Mouse (Mus musculus) megakaryocyte, adult 5-6 weeks (primary cell): ENCODE results near the gene Spns1. TPM values are rescaled to one million over a fixed set of nuclear protein-coding genes. Genes with fewer than 3 reads are reported as not detected.

ENCODE experiments used
- ATAC-seq: 2 replicates; pipeline ENCODE4 v1.8.0; 2016; ENCODE audit warnings: mild to moderate bottlenecking, inconsistent platforms; ENCODE audit not compliant: poor library complexity, severe bottlenecking
- total RNA-seq, 2 experiments: library from RNA; stranded (forward) in 1 of 2; stranded (reverse) in 1 of 2; fragments of 153-499, 151-499 nt in 1 of 2; fragments of 221-1000, 200-1000 nt in 1 of 2; gene quantifications; 2 replicates each; pipeline versions ENCODE4 v1.2.3 to v1.2.4; 2015 to 2017

The Spns1 gene
- total RNA-seq, 2 experiments from 2014 or later = 10.6 to 11.5 TPM

DNA sequence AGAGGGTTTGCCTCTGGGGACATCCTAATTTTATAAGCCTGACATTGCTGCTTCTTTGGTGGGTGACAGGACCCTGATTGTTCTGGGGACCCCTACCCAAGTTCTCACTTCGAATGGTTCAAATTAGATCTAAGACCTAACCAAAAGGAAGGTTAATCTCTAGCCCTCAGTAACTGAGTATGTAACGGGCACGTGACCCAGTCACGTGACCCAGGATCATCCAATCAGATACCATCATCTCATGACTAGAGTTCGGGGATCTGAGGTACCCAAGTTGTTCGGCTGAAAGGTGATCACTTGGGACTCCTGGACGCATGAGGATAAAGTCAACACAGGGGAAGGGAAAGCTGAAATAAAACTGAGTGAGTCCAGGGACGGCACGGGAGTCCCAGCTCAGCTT is 4.2 kb downstream of the Spns1 start:
- ATAC-seq = no peak

DNA sequence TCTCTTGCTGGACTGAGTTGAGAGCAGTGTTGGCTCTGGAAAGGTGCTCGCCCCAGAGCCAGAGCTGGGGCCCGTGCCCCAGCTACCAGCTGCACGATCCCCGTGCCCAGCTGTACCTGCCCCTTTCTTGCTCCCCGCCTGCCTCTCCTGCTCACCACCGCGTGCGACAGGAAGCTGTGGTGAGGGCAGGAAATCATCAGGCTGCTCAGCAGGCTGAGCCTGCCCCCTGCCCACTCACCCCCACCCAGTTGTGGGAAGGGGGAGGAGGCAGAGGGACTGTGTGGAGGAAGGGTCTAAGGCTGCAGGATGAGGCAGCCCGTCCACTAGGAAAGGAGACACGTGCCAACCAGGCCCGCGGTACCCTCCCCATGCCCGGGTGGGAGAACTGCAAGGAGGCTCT is 7.9 kb downstream of the Spns1 start, which contains the start of gene Lat:
Gene Lat (minus strand): TSS at position 178 of the 400 bp plus-strand sequence.
- peak; percentile 91 for ATAC-seq

DNA sequence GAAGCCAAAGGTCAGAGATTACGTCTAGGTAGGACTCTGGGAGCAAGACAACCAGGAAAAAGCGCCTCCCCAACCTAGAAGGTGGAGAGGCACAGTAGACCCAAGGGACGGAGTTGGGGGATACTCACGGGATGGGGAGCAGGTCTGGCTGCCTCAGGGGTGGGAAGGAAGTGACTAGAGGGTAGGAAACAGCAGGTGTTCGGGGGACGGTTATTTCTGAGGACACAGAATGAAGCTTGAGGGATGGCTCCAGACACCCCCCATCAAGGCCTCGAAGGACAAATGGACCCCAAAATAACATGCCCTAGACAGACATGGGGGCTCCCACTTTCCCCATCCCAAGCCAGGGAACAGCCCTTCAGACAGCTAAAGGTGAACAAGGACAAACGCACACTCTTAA is 8.9 kb downstream of the Spns1 start:
- no peak for ATAC-seq

DNA sequence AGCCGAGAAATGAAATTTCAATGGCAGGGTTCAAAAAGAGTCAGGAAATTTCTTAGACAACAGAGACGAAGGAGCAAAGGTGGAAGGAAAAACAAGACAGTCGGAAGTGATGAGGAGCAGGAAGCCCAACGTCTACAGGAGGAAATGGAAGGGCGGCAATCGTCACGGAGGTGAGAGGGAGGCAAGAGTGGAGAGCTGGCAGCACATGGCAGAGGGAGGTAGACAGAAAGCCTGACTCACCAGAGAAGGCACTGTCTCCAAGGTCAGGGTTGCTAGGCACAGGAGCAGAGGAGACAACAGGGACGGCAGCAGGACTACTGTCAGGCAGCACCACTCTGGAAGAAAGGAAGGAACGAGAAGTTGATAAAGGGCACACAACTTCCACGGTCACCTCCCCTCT is 9.6 kb downstream of the Spns1 start:
- no peak for ATAC-seq

DNA sequence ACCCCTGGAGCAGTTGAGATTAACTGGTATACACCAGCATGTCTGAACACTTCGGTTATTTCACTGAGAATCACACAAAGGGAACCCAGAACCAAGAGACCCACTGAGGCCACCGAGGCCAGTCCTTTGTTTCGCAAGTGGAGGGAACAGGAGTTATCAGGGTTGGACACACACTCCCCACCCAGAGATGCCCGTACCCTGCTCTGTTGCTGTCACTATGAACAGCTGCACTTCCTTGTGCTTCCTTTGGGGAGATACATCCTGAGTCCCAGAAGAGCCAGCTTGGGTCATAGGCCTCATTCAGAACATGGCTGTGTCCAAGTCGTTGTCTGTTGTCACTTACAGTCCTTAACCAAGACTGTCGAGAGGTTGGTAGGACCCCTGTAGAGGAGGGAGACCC is 14.2 kb downstream of the Spns1 start:
- ATAC-seq = no peak

DNA sequence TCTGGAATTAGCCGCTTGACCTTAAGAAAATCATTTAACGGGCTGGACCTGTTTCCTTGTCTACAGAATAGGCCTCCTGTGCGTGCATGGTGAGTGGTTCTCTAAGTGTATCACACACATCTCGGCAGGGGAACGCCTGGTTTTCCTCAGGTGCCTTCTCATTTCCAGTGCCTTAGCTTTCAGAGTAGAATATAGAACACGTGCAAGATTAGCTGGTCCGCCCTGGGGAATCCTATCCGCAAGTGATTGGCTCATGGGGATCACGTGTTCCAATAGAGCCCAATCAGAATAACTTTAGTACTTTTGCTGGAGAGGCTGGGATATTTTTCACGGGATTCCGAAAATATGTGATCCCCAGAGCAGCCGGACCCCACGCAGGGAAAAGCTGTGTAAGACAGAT is 18.2 kb downstream of the Spns1 start:
- ATAC-seq = no peak

DNA sequence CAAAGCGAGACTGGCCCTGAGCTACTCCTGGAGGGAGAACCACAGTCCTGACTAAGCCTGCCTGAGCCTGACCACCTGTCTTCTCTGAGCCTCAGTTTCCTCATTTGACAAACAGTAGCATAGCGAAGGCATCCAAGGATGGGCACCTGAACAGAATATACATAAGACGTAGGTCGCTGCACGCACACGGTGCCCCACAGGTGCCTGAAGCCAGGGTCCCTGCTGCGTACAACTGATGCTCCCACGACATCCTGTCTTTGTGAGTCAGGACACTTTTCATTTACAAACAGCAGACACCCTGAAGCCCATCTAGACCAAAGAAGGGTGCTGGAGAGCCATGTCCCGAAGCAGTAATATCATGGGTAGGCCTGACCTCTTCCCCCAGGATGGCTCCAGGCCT is 18.8 kb downstream of the Spns1 start:
- no peak for ATAC-seq

DNA sequence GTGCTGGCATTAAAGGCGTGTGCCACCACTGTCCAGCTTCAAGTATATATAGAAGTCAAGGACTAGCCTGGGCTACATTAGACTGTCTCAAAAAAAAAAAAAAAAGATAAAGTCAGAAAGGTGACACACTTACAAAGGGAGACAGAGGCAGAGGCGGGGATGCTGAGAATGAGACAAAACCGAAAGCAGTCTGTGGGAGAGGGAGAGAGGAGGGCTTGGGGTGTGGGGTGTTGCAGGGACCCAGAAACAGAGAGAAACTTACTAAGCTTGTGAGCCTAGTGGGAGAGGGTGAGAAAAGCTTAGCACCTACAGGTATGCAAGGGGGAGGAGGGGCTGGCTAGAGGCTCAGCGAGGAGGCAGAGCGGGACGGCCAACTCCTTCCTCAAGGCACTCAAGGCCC is 19.4 kb downstream of the Spns1 start:
- no peak for ATAC-seq

DNA sequence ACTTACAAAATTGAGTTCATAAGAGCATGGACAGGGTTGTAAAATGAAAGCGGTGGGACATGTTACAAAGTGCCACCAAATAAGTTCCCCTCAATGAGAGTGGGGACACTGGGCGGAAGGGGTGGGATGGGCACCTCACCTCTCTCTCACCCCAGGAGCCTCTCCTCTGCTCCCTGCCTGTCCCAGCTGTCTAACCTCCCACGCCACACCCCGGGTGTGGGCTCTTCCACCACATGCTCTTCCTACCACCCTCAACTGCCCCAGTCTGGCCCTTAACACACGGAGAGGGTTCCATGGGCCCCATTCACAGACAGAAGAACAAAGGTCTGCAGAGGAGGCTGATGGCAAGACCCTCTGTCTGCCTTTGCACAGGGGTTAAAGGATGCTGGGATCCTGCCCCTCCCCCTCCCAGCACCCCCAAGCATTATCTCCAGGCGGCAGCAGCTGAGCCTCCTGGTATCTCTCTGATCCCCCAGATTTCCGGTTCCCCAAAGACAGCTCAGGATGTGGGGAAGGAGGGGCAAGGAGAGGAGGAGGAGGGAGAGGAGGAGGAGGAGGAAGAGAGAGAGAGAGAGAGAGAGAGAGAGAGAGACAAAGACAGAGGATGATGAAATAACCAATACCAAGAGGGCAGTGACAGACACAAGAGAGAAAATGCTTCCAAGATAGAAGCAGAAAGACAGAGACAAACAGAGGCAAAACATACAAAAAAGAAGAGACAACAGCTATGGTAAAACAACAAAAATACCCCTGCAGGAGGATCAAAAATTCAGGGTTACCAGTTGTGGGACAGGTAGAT is 20.3 kb downstream of the Spns1 start:
- peak; percentile 49; the same call in 1 of the 2 replicates for ATAC-seq

DNA sequence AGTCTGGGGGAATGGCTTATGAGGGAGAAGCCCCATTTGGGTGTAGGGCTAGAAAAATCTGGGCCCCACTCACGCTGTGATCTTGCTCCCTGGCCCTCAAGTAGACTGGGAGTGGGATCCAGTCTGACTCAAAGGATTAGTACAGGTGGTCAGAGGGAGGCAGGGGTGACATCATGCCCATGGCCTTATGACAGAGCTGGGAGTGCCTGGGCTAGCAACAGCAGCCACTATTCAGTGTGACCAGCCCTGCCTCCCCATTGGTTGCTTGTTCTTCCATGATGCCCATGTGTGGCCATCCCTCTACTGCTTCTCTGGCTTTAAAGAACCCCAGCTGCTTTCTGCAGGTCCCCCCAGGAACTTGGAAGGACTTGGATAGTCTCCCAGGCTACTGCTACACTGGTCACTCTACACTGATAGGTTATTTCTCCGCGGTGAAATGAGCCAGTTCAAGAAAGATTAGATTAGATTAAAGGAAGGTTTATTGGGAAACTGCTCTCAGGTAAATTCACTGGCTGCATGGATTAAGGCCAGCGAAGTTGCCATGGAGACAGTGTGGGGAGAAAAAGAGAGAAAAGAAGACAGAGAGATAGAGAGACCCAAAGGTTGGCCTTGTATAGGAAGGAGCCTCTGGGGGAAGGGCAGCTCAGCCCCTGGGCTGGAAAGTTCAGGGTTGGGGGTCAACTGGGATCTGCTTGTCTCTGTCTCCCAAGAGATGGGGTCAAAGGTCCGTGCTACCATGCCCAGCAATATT is 21.2 kb downstream of the Spns1 start:
- ATAC-seq = no peak

DNA sequence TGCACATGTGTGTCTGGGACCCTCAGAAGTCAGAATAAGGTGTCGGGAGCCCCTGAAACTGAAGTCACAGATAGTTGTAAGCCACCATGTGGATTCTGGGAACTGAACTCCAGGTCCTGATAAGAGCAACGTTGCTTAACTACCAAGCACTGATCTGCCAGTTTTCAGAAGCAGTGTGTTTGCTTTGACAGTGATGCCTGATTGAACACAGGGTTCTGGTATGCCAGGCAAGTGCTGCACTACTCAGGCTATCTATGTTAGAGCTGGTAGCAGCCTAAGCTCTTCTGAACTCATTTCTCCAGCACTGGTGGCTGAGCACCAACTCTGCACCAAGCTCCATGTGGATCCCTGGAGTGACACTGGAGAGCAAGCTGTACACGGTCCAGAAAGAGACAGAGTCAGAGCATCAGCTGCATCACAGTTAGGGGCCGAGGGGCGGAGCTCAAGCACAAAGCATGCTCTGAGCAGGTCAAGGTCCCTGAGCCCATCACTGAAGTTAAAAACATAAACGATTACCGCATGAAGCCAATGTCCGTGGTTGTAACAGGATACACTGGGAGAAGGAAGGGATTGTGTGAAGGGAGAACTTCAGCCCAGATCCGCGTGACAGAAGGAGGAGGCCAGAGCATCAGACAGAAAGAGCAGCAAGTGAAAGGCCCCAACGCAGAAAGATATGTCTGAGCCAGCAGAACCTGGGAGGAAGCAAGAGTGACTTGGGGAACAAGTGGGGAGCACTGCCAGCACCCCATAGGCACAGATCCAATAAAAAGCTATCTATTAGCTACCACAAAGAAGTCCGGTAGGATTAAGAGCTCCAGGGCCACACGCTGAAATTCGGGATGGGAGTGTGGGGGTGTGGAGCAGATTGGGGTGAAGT is 22.3 kb downstream of the Spns1 start:
- ATAC-seq = no peak

DNA sequence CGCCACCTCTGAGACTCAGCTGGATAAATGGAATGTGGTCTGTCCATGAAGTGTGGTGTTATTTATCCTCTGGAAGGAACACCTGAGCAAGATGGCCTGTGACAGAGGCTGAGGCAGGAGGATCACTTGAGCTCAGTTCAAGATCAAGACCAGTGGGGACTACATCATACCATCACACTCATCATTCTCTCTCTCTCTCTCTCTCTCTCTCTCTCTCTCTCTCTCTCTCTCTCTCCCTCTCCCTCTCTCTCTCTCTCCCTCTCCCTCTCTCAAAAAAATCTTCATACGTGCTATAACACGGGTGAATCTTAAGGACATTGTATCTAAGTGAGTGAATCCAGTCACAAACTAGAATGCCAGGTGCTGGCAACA is 23.3 kb downstream of the Spns1 start:
- no peak for ATAC-seq

DNA sequence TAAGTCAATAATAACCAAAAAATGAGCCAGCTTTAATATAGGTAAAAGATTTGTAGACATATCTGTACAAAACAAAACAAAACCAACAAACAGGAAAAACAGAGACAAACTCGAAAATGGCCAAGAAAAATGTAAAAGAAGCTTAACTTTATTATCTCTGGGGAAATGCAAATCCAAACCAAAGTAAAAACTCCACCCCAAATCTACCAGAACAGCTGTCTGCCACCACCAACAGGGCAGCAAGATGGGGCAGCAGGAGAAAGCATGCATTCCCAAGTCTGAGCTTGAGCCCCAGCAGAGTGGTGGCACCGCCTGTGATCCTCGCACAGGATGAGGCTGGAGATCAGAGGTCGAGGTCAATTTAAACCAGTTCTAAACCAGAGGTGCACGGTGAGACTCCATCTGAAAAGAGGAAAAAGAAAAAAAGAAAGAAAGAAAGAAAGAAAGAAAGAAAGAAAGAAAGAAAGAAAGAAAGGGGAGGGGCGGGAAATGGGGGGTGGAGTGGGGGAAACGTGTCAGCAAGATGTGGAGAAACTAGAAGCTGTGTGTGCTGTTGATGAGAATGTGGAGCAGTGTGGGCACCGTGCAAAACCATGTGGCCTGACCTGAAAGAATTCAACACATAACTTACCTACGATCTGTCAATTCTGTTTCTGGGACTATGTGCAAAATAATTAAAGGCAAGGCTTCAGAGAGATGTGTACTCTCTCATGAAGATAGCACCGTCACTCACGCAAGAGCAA is 23.8 kb downstream of the Spns1 start:
- ATAC-seq = no peak

DNA sequence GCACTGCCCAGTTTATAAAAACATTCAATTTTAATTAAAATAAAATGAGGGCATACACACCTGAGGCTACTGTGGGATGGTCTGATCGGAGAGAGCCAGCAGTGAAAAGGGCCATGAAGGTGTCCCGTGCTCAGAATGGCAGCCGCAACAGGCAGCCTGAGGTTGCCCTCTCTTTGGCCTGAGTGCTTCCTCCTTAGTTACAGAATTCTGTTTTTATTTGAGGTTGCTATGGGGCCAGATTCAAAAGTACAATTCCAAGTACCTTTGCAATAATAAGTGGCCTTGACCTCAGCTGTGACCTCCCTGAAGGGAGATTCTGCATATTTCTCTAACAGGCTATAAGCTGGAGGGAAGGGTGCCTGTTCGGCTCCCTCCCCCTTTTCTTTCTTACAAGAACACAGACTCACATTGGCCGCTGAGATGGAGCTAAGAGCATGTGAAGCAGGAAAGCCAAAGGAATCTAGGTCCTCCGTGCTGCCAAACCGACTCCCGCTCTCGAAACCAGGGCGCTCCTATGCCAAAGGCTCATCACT is 25.8 kb downstream of the Spns1 start:
- ATAC-seq = no peak

DNA sequence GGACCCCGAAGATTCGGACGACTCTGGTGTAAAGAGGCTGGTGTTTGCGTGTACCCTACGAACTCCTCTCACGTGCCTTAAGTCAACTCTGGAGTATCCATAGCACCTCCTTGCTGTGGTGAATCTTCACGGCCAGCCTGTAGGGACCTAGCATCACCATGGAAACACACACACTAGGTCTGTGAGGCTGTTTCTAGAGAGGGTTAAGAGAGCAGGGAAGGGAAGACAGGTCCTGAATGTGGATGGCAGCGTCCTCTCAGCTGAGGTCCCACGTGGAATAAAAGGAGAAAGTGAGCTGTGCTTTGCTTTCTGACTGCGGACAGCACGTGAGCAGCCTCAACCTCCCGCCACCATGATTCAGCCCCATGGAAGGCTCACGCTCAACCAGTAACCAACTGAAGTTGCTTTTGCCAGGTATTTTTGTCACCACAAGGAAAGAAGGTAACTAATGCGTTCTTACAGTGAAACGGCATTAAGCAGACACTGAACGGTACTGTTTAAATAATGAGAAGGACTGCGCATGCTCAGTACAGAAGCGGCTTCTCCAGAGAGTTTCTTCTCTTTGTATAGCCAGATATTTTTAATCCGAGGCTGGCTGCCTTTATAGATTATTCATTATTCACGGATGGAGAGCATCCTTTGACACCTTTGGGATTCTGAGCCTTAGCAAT is 26.4 kb downstream of the Spns1 start:
- no peak for ATAC-seq

DNA sequence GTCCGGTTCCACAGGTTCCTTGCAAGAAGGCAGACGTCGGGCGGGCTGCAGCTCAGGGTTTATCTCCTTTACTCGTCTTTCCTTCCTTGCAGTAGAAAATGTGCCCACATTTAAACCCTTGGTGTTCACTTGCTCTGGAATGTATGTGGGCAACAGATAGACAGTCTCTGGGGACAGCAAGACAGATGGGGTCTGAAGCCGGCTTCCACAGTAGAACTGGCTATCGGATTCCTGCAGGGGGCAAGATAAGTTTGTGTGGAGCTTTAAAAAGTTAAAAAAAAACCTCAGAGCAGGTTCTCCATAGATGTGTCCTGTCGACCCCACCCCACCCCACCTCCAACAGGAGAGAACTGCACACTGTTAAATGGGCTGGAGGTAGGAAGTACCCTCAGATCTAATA is 29.0 kb downstream of the Spns1 start:
- no peak for ATAC-seq

DNA sequence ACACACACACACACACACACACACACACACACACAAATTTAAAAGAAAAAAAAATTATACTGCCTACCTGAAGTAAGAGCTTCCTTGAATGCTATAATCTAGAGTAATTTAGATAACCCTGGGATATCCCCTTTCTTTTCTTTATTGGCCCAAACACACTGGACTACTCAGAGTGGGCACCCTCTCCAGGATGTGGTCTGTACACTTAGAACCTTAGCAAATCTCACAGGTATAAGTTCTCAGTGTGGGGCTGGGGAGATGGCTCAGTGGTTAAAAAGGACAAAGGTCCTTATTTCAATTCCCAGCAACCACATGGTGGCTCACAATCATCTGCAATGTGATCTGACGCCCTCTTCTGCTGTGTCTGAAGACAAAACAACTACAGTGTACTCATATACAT is 30.2 kb downstream of the Spns1 start:
- no peak for ATAC-seq

DNA sequence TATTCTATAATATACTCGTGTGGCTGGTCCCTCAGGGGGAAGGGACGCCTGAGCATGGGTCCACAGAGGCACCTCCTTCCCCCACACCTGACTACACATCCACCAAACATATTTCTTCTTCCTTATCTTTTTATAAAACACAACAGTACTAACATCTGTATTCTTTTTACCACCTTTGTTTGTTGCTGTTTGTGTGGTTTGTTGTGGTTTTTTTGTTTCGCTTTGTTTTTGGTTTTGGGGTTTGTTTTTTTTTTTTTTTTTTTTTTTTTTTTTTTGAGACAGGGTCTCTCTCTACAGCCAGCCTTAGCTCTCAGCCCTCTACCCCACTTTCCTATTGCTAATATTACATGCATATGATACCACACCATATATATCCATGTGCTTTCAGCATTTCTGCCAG is 31.3 kb downstream of the Spns1 start:
- no peak for ATAC-seq

DNA sequence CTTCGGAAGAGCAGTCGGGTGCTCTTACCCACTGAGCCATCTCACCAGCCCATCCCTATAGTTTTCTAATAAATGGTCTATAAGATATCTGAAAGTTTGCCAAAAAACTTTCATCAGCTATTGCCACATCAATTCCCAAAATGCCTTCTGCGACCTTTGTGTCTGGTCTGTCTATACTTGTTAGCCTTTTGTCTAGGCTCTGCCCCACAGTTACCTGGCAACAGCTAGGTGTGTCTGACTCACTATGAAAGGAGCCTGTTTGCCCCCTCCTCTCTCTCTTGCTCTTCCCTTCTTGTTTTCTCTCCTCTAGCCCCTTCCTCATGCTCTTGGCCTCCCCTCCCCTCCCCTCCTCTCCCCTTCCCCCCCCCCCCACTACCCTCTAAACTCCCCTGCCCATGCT is 31.7 kb downstream of the Spns1 start:
- no peak for ATAC-seq

DNA sequence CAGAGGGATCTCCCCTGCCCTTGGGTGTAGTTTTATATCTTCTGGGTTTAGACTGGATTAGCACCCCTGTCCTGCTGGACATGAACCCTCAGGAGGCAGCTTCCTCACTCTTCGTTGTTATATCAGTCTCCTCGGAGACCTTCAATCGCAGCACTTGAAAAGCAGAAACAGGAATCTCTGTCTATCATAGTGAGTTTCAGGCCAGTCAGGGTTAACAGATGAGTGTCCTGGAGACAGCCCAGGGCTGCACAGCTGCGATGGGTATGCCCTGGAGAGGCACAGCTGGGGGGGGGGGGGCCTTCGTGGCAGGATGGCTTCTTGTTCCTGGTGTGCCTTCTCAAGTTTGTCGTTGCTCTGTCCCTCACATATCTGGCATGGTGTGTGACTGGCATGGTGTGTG is 36.4 kb downstream of the Spns1 start:
- ATAC-seq = no peak
